Mouse (Mus musculus) embryonic fibroblast, embryonic 13.5 days (primary cell): ENCODE measurements around the gene Dspp. TPM values are rescaled to one million over a fixed set of nuclear protein-coding genes. Genes with fewer than 3 reads are reported as not detected.

ENCODE experiments used
- H3K27ac ChIP-seq: 2 replicates; pipeline ENCODE4 v1.5.1; 2012; ENCODE audit warnings: low read length, control low read depth, inconsistent platforms; ENCODE audit not compliant: insufficient read depth
- H3K4me1 ChIP-seq: 2 replicates; pipeline ENCODE4 v1.6.1; 2011; ENCODE audit warnings: low read length; ENCODE audit not compliant: control insufficient read depth, insufficient read depth
- H3K4me3 ChIP-seq: 2 replicates; pipeline ENCODE4 v1.5.1; 2011; ENCODE audit warnings: mild to moderate bottlenecking, control low read depth, low read length; ENCODE audit not compliant: insufficient read depth
- CTCF ChIP-seq: IDR thresholded peaks from 2 replicates; pipeline ENCODE4 v1.5.1; 2011; ENCODE audit warnings: mild to moderate bottlenecking, control low read depth, low read length, moderate library complexity, borderline replicate concordance; ENCODE audit not compliant: insufficient read depth
- POLR2A ChIP-seq: IDR thresholded peaks from 2 replicates; pipeline ENCODE4 v1.6.1; 2011; ENCODE audit warnings: low read depth, mild to moderate bottlenecking, control low read depth, low read length, moderate library complexity
- polyA plus RNA-seq: library from polyadenylated mRNA; stranded (reverse); fragments of >200 nt; gene quantifications from 2 replicates; pipeline ENCODE4 v1.2.4, GENCODE M21; 2011; ENCODE audit warnings: low read depth; ENCODE audit not compliant: missing spikeins, insufficient read length

The Dspp gene
- polyA plus RNA-seq = not detected in 2 replicates

DNA sequence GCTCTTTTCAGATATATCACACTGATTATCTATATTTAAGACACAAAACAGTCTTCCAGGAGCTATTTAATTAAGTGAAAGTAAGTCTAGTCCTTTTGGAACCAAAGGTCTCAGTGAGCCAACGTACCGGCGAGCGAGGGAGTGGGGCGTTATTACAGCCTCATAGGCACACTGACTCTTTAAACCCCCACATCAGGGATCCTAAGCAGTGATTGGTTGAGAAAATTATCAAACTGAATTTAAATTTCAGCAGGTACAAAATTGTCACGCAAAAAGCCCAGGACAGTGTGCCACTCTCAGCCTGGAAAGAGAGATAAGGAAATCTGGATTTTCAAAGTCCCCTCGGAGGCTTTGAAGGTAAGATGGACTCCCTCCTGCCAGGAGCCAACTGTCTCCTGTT, at the start of gene Dspp:
Dspp (plus strand) TSS at position 301 of the 400 bp plus-strand sequence.
- Histone ChIP-seq H3K4me1 (no peaks in the 10 kb centered on the region), H3K4me3 (no peak within 1 kb of the TSS), H3K27ac (no peak within 1 kb of the TSS)
- TF ChIP-seq CTCF (no peak), POLR2A (no peak)

DNA sequence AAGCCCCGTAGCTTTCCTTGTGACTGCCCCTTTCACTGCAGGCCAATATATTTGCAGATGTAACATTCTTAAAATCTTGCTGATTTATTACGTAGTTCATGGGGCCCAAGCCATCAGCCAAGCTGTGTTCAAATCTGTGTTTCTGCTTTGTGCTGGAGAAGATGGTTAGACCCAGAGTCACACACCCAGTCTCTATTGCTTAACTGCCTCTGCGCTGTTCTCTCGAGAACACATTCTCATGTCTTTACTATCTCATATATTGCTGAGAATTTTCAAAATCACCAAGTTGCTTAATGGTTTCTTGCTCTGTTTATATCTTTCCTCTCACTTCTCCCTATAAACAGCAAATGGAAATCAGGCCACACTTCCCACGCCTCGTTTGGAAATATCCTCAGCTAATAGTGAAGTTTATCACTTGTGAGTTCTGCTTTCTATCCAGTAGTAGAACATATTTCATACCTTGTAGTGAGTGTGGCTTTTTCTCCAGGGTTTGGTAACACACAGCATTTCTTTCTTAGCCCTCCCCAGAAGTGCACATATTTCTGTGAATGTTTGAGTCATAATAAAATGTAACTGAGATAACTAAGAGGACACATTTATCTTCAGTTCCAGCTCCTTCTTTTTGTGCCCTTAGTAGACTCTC, 46.4 kb upstream of the Dspp start:
- Histone ChIP-seq H3K4me3 (no peak overlapping the region), H3K4me1 (peaks cover 8% of the 10 kb centered on the region), H3K27ac (no peak overlapping the region)
- TF ChIP-seq POLR2A = no peak

DNA sequence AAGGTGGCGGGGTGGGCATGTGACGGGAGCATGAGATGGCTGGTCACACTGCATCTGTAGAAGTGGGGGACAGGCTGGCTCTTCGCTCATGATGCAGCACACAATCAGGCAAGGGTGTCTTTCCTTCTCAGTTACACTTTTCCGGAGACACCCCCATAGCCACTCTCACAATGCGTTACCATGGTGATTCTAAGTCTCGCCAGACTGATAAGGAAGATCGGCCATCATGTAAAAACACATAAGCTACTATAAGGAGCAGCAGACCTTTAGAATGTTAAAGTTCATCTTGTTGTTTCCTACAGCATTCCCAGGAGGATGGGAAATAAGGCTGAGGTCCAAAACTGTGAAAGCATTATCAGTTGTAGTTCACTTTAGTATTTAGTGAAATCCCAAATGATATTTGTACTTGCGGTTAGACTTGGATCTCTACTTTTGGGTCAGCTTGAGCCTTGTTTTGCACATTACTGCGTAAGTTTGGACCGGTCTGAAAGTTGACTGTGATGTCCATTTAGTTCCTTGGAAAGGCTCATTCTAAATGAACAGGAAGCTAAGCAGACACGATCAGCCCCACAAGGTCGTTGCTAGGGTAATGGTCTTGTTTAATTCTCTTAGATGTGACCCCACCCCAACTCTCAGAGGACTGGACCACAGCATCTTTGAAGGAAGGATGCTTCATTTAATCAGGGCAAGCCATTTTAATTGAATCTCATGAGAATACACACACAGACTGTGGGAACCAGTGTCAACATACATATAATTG, 43.8 kb upstream of the Dspp start:
- no peak overlapping the region for H3K4me3 ChIP-seq
- TF ChIP-seq CTCF (no peak), POLR2A (no peak)
- no peak overlapping the region for H3K27ac ChIP-seq
- peaks cover 8% of the 10 kb centered on the region for H3K4me1 ChIP-seq

DNA sequence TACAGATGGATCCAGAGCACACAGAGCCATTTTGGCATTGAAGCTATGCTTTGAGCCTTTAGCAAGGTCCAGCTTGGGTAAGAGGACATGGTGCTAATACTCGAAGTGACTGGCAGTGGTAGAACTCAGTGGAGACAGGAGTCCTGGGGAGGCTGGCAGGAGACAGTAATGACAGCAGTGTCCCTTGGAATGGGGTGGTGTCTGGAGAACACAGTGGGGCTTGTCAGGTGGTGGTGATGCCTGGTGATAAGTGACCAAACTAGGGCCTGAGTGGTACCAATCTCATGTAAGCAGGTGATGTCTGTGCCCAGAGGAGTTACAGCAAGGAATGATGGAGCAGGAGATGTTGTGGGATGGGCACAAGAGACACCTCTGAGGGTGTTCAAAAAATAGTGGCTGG, 43.2 kb upstream of the Dspp start:
- no peak for TF ChIP-seq POLR2A
- TF ChIP-seq CTCF = no peak
- H3K4me3 ChIP-seq = no peak overlapping the region

DNA sequence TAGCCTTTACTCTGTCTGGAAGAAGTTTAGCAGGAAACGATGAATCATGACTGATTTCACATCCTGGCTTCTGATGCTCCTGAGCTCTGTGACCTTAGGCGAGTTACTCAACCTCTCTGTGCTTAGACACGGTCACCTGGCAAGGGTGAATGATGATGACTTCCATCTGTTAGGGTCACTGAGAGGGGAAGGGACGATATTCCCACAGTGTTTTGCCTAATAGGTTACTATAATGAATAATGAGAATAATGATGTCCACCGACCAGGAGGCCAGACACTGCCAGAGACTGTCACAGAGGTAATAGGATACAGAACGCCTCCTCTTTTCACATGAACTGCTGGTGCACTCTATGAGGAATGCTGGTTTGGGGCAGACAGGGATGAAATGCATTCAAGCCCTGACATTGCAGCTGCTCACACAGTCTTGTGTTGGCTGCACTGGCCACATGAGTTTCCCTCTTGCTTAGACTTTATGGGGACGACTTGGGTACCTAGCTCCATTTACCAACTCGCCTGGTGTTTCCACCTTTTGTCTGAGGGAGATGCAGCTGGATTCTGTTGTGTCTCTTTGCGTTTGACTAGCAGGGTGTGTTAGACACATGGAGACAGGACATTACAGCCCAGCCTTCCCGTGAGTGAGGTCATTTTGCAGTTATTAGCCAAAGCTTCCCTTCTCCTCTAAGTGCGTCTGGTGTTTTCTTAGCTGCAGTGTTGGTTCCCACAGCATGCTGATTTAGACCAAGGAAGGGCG, 42.1 kb upstream of the Dspp start:
- Histone ChIP-seq H3K4me1 (peaks cover 8% of the 10 kb centered on the region), H3K27ac (no peak overlapping the region), H3K4me3 (no peak overlapping the region)
- no peak for TF ChIP-seq POLR2A
- no peak for TF ChIP-seq CTCF

More for the DNA sequence above, 43.2 kb upstream of the Dspp start:
- H3K27ac ChIP-seq = no peak overlapping the region
- peaks cover 8% of the 10 kb centered on the region for H3K4me1 ChIP-seq

DNA sequence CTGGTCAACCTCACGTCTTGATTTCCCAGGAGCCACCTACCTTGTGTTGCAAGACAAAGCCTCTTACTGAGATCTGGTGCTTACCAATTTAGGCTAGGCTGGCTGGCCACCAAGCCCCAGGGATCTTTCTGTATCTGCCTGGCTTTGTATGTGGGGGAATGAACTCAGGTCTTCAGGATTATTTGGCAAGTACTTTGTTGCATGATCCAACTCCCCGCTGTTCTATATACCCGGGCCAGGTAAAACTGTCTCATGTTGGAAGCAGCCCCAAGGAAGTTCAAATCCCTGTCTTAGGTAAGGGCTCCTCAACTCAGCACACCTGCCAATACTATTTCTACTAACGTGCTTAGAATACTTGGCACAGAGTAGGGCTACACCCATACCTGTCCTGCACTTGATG, 39.6 kb upstream of the Dspp start:
- no peak overlapping the region for H3K27ac ChIP-seq
- no peak overlapping the region for H3K4me3 ChIP-seq
- TF ChIP-seq POLR2A = no peak
- no peak for TF ChIP-seq CTCF
- peaks cover 11% of the 10 kb centered on the region for H3K4me1 ChIP-seq

DNA sequence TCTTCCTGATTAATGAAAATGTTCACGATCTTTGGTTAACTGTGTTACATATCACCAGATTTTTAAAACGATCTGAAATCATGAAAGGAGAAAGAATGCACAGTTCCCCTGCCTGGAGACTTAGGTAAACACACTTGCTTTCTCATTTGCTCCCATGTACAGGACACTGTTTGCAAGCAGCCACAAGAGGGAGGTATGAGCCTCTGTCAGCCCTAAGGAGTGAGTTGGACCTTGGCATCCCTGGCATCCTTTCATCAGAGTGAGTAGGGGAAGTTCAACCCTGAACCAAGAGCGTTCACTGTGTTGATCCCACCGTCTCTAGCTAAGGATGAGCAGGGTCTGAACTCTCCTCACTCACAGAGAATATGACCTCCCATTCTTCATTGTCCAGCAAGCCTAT, 39.0 kb upstream of the Dspp start:
- no peak overlapping the region for H3K4me3 ChIP-seq
- H3K4me1 ChIP-seq = peaks cover 11% of the 10 kb centered on the region
- no peak overlapping the region for H3K27ac ChIP-seq
- TF ChIP-seq CTCF (peak; percentile 76; the same call in 1 of the 2 replicates), POLR2A (no peak)

DNA sequence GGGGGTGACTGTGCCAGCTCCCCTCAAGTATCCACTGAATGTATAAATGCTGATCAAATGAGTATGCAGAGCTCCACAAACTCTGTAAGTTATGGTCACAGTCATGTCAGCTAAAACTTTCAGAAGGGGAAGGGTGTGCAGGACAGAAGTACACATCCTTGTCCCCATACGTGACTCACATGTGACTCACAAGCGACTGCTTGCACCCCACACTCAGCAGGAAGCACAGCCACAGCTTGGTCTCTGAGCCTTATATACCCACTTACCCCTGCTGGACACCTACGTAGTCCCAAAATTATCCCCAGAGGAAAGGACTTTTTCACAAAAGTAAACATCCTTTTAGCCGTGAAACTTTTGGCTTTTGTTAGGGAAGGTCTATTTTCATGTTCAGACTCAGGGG, 36.8 kb upstream of the Dspp start:
- no peak overlapping the region for H3K4me3 ChIP-seq
- no peak overlapping the region for H3K27ac ChIP-seq
- TF ChIP-seq POLR2A (no peak), CTCF (no peak)
- peaks cover 5% of the 10 kb centered on the region; the same call in 1 of the 2 replicates for H3K4me1 ChIP-seq

DNA sequence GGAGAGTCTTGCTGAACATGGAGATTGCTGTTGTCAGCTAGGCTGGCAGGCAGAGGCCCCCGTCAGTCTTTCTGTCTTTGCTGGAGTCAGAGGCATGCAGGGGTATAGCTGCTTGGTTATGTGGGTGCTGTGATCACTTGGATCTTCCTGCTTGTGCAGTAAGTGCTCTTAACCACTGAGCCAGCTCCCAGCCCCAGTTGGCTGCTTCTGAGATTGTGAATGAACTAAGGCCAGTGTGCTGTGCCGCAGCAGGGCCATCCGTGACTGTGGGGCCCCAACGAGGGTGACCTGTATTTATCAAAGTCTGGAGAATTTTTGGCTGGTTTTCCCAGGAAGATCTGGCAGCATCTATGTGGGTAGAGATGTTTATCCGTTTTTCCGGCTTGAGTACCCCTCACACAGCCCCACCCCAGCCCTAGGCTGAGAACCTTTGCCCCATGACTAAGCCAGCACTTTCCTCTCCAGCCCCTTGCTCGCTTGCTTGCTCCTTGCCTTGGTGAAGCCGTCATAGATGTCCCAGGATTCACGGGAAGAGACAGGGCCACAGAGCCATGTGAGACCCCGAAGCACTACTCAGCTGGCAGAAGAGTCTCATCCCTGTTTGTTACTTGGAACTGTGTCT, 32.5 kb upstream of the Dspp start:
- Histone ChIP-seq H3K4me3 (no peak overlapping the region), H3K4me1 (peaks cover 3% of the 10 kb centered on the region)
- no peak for TF ChIP-seq CTCF
- TF ChIP-seq POLR2A = no peak

More for the DNA sequence above, 32.5 kb upstream of the Dspp start:
- no peak overlapping the region for H3K27ac ChIP-seq
